ENCODE assay signal across 12 mouse cellular contexts in genomic region chr12:99349650-99349997, GRCm38 (mm10).
DNase-seq lines count a peak whose midpoint lies in the region; ATAC-seq lines count a peak whose summit lies in the region.
"Had no signal": no experiment of that assay in that cellular context is flagged by ENCODE, and none has a peak within 500 bp of the region (broad histone marks: within the 10 kb centered on the region; RNA-seq: fewer than 3 reads in every experiment).

No protein-coding gene starts in this region.

- intact Hi-C loops in left cerebral cortex, postnatal 10 days (cut with DNase I) = no loop called here

- H3K4me2 ChIP-seq in embryonic facial prominence, embryonic 15.5 days (replicated peaks) = no peak overlapping the region
- H3K4me2 ChIP-seq in liver, embryonic 15.5 days = peak overlapping the region; percentile 53
- H3K4me2 ChIP-seq: neural tube, embryonic 12.5 days had no signal

- no peak overlapping the region for H3K9ac ChIP-seq in embryonic facial prominence, embryonic 15.5 days
- H3K9ac ChIP-seq in liver, embryonic 15.5 days = peak overlapping the region; percentile 18; the same call in 1 of the 2 replicates
- H3K9ac ChIP-seq: neural tube, embryonic 12.5 days had no signal

- no peak for DNase-seq in embryonic facial prominence, embryonic 10.5 days (ENCODE audit: low spot score)
- peak; percentile 37 for DNase-seq in spleen, adult 12 weeks (ENCODE audit: low spot score)
- DNase-seq in spleen, postnatal 14 days (ENCODE audit: low spot score in 2 of 2) = no peak
- no peak for DNase-seq in cerebellum, adult 11-12 months
- no peak for DNase-seq in right cerebral cortex, postnatal 36 days (ENCODE audit: low spot score in 2 of 2)
- DNase-seq in left cerebral cortex, postnatal 10 days (ENCODE audit: extremely low spot score in 1 of 2, low spot score in 2 of 2) = no peak
- DNase-seq: embryo, embryonic 11 days; kidney, adult 9 months; right cerebral cortex, postnatal 4 days had no signal

- H3K27me3 ChIP-seq in embryonic facial prominence, embryonic 15.5 days = no peaks in the 10 kb centered on the region
- no peaks in the 10 kb centered on the region for H3K27me3 ChIP-seq in embryonic facial prominence, embryonic 10.5 days (replicated peaks; ENCODE audit: low read depth, poor library complexity, severe bottlenecking)
- no peaks in the 10 kb centered on the region for H3K27me3 ChIP-seq in liver, embryonic 15.5 days
- H3K27me3 ChIP-seq: neural tube, embryonic 12.5 days had no signal

- H3K4me1 ChIP-seq in embryonic facial prominence, embryonic 15.5 days = peaks cover 53% of the 10 kb centered on the region
- H3K4me1 ChIP-seq in embryonic facial prominence, embryonic 10.5 days = peaks cover 48% of the 10 kb centered on the region
- peaks cover 75% of the 10 kb centered on the region for H3K4me1 ChIP-seq in liver, embryonic 15.5 days (replicated peaks)

- H3K9me3 ChIP-seq in embryonic facial prominence, embryonic 15.5 days (replicated peaks) = no peaks in the 10 kb centered on the region
- no peaks in the 10 kb centered on the region for H3K9me3 ChIP-seq in embryonic facial prominence, embryonic 10.5 days
- no peaks in the 10 kb centered on the region for H3K9me3 ChIP-seq in liver, embryonic 15.5 days (replicated peaks)
- H3K9me3 ChIP-seq: neural tube, embryonic 12.5 days had no signal

- 76% methylated on average over 9 of the region's 9 CpGs for WGBS in embryonic facial prominence, embryonic 15.5 days
- 85% methylated on average over 9 of the region's 9 CpGs for WGBS in embryonic facial prominence, embryonic 10.5 days
- WGBS in liver, embryonic 15.5 days (ENCODE audit: insufficient replicate concordance) = 8% methylated on average over 9 of the region's 9 CpGs

- H3K36me3 ChIP-seq in embryonic facial prominence, embryonic 15.5 days = no peaks in the 10 kb centered on the region
- H3K36me3 ChIP-seq in embryonic facial prominence, embryonic 10.5 days (replicated peaks) = no peaks in the 10 kb centered on the region
- no peaks in the 10 kb centered on the region for H3K36me3 ChIP-seq in liver, embryonic 15.5 days (replicated peaks)
- H3K36me3 ChIP-seq: neural tube, embryonic 12.5 days had no signal

- 0 out of 2 replicates have a peak overlapping the region, but pooled peaks have one; percentile 28 for H3K27ac ChIP-seq in embryonic facial prominence, embryonic 15.5 days (replicated peaks)
- H3K27ac ChIP-seq in embryonic facial prominence, embryonic 10.5 days (replicated peaks) = no peak overlapping the region
- peak overlapping the region; percentile 89 for H3K27ac ChIP-seq in liver, embryonic 15.5 days (replicated peaks)
- H3K27ac ChIP-seq: neural tube, embryonic 12.5 days had no signal

- H3K4me3 ChIP-seq in embryonic facial prominence, embryonic 15.5 days (replicated peaks) = no peak overlapping the region
- no peak overlapping the region for H3K4me3 ChIP-seq in embryonic facial prominence, embryonic 10.5 days
- H3K4me3 ChIP-seq in liver, embryonic 15.5 days (replicated peaks) = no peak overlapping the region; the same call in 1 of the 2 replicates
- H3K4me3 ChIP-seq: neural tube, embryonic 12.5 days had no signal

- no peak for ATAC-seq in embryonic facial prominence, embryonic 15.5 days (ENCODE audit: insufficient number of reproducible peaks, low FRiP score, low TSS enrichment, low read depth)
- ATAC-seq in liver, embryonic 15.5 days (ENCODE audit: insufficient read depth) = peak; percentile 90
